Mouse (Mus musculus) lung, postnatal 0 days (tissue): Measurements from ENCODE around the gene Tnfrsf17.

ENCODE experiments used
- CTCF ChIP-seq: IDR thresholded peaks from 2 replicates; pipeline ENCODE4 v1.5.1; 2016; ENCODE audit warnings: antibody characterized with exemption, mild to moderate bottlenecking
- EP300 ChIP-seq: IDR thresholded peaks from 2 replicates; pipeline ENCODE4 v1.6.1; 2016; ENCODE audit warnings: antibody characterized with exemption, mild to moderate bottlenecking, control low read depth

DNA sequence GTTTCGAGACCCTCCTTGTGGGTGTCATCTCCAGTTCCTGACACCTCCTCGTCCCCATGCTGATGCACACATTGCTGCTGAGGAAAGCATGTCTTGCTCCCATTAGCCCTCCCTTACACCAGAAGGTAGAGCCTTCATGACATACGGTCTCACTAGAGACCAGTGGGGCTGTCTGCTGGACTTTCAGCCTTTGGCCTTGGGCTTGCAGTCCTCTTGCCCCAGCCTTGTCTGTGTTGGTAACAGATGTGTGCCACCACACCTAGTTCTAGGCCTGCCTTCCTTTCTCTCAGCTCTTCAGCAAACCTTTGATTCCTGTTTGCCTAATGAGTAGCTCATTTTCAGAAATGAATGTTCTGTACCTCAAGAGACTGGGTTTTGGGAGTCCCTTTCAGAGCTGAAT, 54.8 kb downstream of the Tnfrsf17 start:
- TF ChIP-seq CTCF = no peak
- TF ChIP-seq EP300 = no peak
